Mouse (Mus musculus): ENCODE results near the gene Gm49630. TPM values are rescaled to one million over a fixed set of nuclear protein-coding genes. Genes with fewer than 3 reads are reported as not detected.
"Not testable (repeated sequence)": the region's sequence is repeated elsewhere in the genome, so short reads cannot be mapped to it uniquely, and the experiment has no call there.

The Gm49630 gene
- not detected in 2 replicates for polyA plus RNA-seq (2015; fragmentation: Nextera tagmentation; extraction: Ambion mirVana)

DNA sequence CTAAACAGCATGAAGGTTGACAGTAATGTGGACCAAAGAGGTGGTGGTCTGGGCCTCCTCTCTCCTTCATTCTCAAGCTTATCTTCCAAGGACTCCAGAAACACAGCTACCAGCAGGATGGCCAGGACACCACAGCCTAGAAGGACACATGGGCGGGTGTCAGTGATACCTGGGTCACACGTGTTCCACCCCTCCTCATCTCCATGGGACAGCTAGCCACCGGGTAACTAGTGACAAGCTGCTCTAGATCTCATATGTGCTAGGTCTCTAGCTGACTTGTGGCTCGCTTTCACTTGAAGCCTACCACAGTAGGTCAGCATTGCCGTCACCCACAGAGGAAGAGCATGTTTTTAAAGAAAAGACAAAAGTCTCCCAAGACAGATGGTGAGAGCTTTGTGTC lies at the start of gene Gm49630:
TSS of gene Gm49630 (minus strand) at position 101 of the 400 bp plus-strand sequence.
- not testable (repeated sequence) for H3K4me3 ChIP-seq (ENCODE audit: low read length); H3K27me3 ChIP-seq (ENCODE audit: control insufficient read depth, insufficient read depth, low read length); ATAC-seq (replicated peaks; ENCODE audit: extremely low read depth, insufficient read depth, low FRiP score); H3K27ac ChIP-seq (ENCODE audit: low read length); H3K4me2 ChIP-seq (ENCODE audit: low read depth, low read length); H3K36me3 ChIP-seq (ENCODE audit: control insufficient read depth, insufficient read depth); H3K4me1 ChIP-seq (ENCODE audit: control insufficient read depth, insufficient read depth, low read length); H3K9me3 ChIP-seq (replicated peaks; ENCODE audit: control insufficient read depth, low read length); H3K9ac ChIP-seq (ENCODE audit: low read length)
- WGBS = 80% methylated on average over 3 of the region's 5 CpGs

DNA sequence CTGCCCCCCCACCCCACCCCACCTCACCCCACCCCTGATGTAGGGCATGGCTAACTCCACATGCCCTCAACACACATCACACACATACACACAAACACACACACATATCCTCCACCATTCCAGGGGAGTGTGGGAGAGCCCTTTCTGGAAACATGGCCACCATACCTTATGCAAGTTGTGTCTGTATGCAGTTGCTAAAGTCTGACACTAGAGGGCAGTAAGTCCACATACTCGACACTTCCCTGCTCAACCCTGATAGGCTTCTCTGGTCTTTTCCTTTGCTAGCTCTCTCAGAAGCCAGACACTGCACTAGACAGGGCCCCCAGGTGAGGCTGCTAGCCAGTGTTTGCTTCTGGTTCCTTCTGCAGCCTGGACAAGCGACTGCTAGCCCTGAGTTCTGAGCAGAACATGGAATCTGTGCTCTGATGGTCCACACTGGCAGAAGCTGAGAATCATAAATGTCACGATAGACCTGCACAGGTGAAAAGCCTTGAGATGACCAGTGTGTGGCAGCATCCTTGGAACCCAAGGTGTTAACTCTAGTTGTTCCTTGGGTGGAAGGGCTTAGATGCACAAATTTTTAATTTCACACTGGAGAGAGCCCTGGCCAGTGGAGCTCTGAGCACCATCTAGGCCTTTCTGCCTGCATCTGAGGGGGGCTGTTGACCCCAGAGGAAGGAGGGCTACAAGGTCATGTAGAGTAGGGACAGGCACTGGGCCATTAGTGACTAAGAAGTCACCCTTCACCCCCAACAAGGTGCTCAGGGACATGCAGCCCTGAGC lies 48.6 kb upstream of the Gm49630 start:
- not testable (repeated sequence) for H3K27me3 ChIP-seq (ENCODE audit: control insufficient read depth, insufficient read depth, low read length); H3K36me3 ChIP-seq (ENCODE audit: control insufficient read depth, insufficient read depth); H3K27ac ChIP-seq (ENCODE audit: low read length); H3K9ac ChIP-seq (ENCODE audit: low read length); H3K9me3 ChIP-seq (replicated peaks; ENCODE audit: control insufficient read depth, low read length); H3K4me3 ChIP-seq (ENCODE audit: low read length); H3K4me2 ChIP-seq (ENCODE audit: low read depth, low read length); H3K4me1 ChIP-seq (ENCODE audit: control insufficient read depth, insufficient read depth, low read length)
- ATAC-seq (replicated peaks; ENCODE audit: extremely low read depth, insufficient read depth, low FRiP score) = peak; percentile 65
- 31% methylated on average over 3 of the region's 3 CpGs for WGBS

DNA sequence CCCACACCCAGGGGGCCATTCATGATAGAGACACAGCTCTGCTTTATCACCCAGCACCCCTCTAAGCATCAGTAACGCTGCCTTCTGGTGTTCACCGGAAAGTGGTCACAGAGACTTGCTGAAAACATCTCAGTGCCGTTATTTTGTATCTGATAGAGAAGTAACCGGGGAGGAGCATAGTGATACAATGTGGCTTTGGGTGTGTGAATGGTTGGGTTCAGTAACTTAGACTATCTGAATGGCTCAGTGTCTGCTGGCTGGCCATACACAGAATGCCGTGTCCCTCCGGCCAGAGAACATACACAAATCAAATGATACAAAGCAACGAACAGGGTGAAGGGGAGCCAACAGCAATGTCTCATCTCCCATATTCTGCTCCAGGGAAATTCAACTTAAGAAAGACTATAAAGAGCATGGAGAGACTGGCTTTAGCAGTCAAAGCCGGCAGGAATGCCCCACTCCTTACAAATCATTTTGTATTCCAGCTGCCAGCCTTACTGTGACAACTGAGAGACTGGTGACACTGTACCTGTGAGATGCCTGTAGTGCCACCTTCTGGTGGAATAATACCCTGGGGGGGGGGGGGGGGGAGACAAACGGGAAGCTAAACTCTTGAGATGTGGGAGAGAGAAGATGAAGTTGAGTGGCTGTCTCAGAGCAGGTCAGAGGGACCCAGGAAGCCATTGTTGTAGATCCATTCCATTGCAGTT lies 43.0 kb upstream of the Gm49630 start:
- not testable (repeated sequence) for H3K27ac ChIP-seq (ENCODE audit: low read length); ATAC-seq (replicated peaks; ENCODE audit: extremely low read depth, insufficient read depth, low FRiP score); H3K9me3 ChIP-seq (replicated peaks; ENCODE audit: control insufficient read depth, low read length); H3K4me1 ChIP-seq (ENCODE audit: control insufficient read depth, insufficient read depth, low read length); H3K27me3 ChIP-seq (ENCODE audit: control insufficient read depth, insufficient read depth, low read length); H3K9ac ChIP-seq (ENCODE audit: low read length); H3K4me2 ChIP-seq (ENCODE audit: low read depth, low read length); H3K4me3 ChIP-seq (ENCODE audit: low read length); H3K36me3 ChIP-seq (ENCODE audit: control insufficient read depth, insufficient read depth)
- WGBS = 77% methylated on average over 6 of the region's 9 CpGs

DNA sequence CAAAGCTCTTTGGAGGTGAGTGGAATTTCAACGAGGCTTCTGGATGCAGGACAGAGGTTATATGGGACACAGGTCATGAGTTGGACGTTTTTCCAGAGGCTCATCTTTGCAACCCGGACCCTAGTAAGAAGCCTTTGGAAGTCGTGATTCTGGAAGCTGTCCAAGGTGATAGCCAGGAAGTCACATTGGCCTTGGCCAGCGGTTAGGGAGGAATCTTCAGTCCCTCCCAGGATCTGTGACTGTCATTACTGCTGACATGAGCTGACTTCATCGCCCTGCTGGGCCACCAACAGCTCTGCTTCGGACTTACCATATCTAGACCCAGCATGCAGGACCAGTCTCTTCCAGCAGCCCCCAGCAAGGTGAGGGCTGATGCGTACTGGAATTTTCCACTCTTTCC lies 41.6 kb upstream of the Gm49630 start:
- H3K9ac ChIP-seq (ENCODE audit: low read length); ATAC-seq (replicated peaks; ENCODE audit: extremely low read depth, insufficient read depth, low FRiP score); H3K4me1 ChIP-seq (ENCODE audit: control insufficient read depth, insufficient read depth, low read length); H3K4me2 ChIP-seq (ENCODE audit: low read depth, low read length); H3K27ac ChIP-seq (ENCODE audit: low read length); H3K4me3 ChIP-seq (ENCODE audit: low read length); H3K27me3 ChIP-seq (ENCODE audit: control insufficient read depth, insufficient read depth, low read length); H3K36me3 ChIP-seq (ENCODE audit: control insufficient read depth, insufficient read depth); H3K9me3 ChIP-seq (replicated peaks; ENCODE audit: control insufficient read depth, low read length): not testable (repeated sequence)
- 50% methylated on average over 8 of the region's 8 CpGs for WGBS

DNA sequence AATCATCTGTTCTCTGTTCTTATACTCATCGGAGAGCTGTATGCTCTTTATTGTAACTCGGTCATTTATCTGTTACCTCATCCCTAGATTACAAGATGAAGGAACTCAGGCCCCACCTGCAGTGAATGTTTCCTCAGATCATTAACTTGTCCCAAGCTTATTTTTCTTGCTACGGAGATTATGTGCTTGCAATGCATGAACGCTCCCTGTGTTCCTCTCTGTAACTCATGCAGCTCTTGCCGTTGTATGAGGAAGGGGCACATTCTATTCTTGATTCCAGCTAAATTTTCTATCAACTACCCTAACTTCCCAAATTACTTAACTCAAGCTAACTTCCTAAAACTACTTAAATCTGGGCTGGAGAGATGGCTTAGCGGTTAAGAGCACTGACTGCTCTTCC lies 28.0 kb upstream of the Gm49630 start:
- not testable (repeated sequence) for H3K9ac ChIP-seq (ENCODE audit: low read length); H3K36me3 ChIP-seq (ENCODE audit: control insufficient read depth, insufficient read depth); H3K27ac ChIP-seq (ENCODE audit: low read length); ATAC-seq (replicated peaks; ENCODE audit: extremely low read depth, insufficient read depth, low FRiP score); H3K9me3 ChIP-seq (replicated peaks; ENCODE audit: control insufficient read depth, low read length); H3K27me3 ChIP-seq (ENCODE audit: control insufficient read depth, insufficient read depth, low read length); H3K4me1 ChIP-seq (ENCODE audit: control insufficient read depth, insufficient read depth, low read length); H3K4me3 ChIP-seq (ENCODE audit: low read length); H3K4me2 ChIP-seq (ENCODE audit: low read depth, low read length)
- WGBS = 84% methylated on average over 6 of the region's 6 CpGs

DNA sequence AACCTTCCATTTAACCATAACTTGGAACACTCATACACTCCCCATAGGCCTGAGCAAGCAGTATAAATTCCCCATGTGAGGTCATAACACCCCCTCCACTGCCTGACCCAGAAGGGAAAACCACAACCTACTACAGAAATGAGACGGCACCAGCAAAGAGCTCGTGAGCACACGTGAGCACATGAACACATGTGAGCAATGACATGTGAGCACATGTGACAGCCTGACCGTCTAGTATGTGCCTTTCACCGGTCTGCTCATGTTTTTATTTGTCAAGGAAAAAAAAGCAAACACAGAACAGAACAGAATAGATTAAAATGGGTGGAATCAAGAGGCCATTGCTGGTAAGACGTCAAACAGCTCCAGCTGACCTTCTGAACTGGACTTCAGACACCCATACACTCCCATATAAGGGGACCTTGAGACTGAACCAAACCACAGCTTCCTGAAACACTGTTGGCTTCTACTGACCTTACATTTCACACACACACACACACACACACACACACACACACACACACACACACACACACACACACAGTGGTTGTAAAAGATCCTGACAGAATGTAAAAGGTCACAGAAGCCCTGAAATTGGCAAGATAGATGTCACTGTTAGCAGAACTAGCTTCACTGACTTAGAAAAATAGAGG lies 26.5 kb upstream of the Gm49630 start:
- ATAC-seq (replicated peaks; ENCODE audit: extremely low read depth, insufficient read depth, low FRiP score); H3K4me2 ChIP-seq (ENCODE audit: low read depth, low read length); H3K27ac ChIP-seq (ENCODE audit: low read length); H3K9me3 ChIP-seq (replicated peaks; ENCODE audit: control insufficient read depth, low read length); H3K27me3 ChIP-seq (ENCODE audit: control insufficient read depth, insufficient read depth, low read length); H3K4me3 ChIP-seq (ENCODE audit: low read length); H3K36me3 ChIP-seq (ENCODE audit: control insufficient read depth, insufficient read depth); H3K4me1 ChIP-seq (ENCODE audit: control insufficient read depth, insufficient read depth, low read length); H3K9ac ChIP-seq (ENCODE audit: low read length): not testable (repeated sequence)
- WGBS = 84% methylated on average over 6 of the region's 6 CpGs

DNA sequence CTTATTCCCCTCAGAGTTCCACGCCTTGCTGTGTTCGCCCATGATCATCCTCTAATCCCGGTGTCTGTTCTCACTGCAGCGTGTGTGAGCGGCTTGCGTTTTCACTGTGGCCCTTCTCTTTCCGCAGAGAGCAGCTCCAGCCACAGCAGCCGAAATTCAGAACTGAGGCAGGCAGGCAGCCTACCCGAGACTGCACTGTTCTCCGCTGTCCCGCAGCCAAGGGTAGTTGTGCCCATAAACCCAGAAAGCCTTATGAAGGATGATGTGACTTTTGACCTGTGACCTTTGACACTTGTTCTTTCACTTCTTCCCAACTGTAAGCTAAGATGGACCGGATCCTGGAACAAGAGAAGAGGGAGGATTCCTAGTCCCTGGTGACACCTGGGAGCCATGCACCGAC lies 25.3 kb upstream of the Gm49630 start:
- H3K4me2 ChIP-seq (ENCODE audit: low read depth, low read length); H3K27me3 ChIP-seq (ENCODE audit: control insufficient read depth, insufficient read depth, low read length); H3K9ac ChIP-seq (ENCODE audit: low read length); ATAC-seq (replicated peaks; ENCODE audit: extremely low read depth, insufficient read depth, low FRiP score); H3K4me3 ChIP-seq (ENCODE audit: low read length); H3K9me3 ChIP-seq (replicated peaks; ENCODE audit: control insufficient read depth, low read length); H3K4me1 ChIP-seq (ENCODE audit: control insufficient read depth, insufficient read depth, low read length); H3K36me3 ChIP-seq (ENCODE audit: control insufficient read depth, insufficient read depth); H3K27ac ChIP-seq (ENCODE audit: low read length): not testable (repeated sequence)
- whole genome bisulfite sequencing = 80% methylated on average over 12 of the region's 13 CpGs

DNA sequence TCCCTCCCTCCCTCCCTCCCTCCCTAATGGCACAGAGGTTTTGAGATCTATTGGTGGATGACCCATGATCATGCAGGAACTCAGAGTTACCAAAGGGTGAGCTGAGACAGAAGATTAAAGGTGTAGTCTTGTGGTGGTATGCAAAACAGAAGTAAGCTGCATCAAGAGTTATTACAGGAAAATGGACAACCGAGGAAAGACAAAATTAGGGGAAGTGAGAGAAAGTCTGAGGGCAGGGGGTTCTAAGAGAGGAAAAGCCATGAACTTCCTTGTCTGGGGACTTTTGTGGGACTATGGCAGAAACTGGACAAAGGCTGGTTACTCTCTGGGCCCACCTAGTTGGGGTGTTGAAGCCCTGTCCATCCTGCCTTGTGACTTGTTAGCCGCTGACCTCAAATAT lies 24.5 kb upstream of the Gm49630 start:
- not testable (repeated sequence) for ATAC-seq (replicated peaks; ENCODE audit: extremely low read depth, insufficient read depth, low FRiP score); H3K27ac ChIP-seq (ENCODE audit: low read length); H3K27me3 ChIP-seq (ENCODE audit: control insufficient read depth, insufficient read depth, low read length); H3K4me1 ChIP-seq (ENCODE audit: control insufficient read depth, insufficient read depth, low read length); H3K4me3 ChIP-seq (ENCODE audit: low read length); H3K36me3 ChIP-seq (ENCODE audit: control insufficient read depth, insufficient read depth); H3K9me3 ChIP-seq (replicated peaks; ENCODE audit: control insufficient read depth, low read length); H3K9ac ChIP-seq (ENCODE audit: low read length); H3K4me2 ChIP-seq (ENCODE audit: low read depth, low read length)
- no CpG with 5 or more reads among the region's 2 CpGs for WGBS

DNA sequence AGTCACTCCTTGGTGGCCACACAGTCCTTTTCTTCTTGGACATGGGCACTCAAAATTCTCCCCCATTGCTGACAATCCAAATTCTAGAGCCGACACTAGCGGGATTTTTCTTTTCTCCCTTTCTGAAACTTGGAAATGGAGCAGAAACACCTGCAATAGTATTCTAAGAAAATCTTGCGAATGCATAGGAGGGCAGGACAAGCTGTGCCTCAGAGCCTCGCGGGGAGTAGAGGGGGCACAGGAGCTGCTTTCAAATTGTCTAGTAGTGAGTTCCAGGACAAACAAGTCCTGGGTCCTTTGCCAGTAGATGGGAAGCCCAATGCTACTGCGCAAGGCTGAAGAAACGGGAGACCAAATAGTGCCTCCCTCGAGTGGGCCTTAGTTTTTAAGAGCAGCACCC lies 23.9 kb upstream of the Gm49630 start:
- not testable (repeated sequence) for H3K27me3 ChIP-seq (ENCODE audit: control insufficient read depth, insufficient read depth, low read length); H3K36me3 ChIP-seq (ENCODE audit: control insufficient read depth, insufficient read depth); H3K9me3 ChIP-seq (replicated peaks; ENCODE audit: control insufficient read depth, low read length); H3K4me2 ChIP-seq (ENCODE audit: low read depth, low read length); H3K27ac ChIP-seq (ENCODE audit: low read length); ATAC-seq (replicated peaks; ENCODE audit: extremely low read depth, insufficient read depth, low FRiP score); H3K4me3 ChIP-seq (ENCODE audit: low read length); H3K9ac ChIP-seq (ENCODE audit: low read length); H3K4me1 ChIP-seq (ENCODE audit: control insufficient read depth, insufficient read depth, low read length)
- 84% methylated on average over 6 of the region's 8 CpGs for WGBS
